Mouse (Mus musculus) MEL (cell line): ENCODE results near the gene Dync1li2. TPM values are rescaled to one million over a fixed set of nuclear protein-coding genes. Genes with fewer than 3 reads are reported as not detected.

Experiments used
- DNase-seq: peaks from one replicate; pipeline ENCODE4 v3.0.0; 2011; ENCODE audit warnings: low read depth, low spot score
- H3K27ac ChIP-seq: 2 replicates; pipeline ENCODE4 v1.5.1; 2012; ENCODE audit warnings: low read depth, mild to moderate bottlenecking, control low read depth, low read length, moderate library complexity; ENCODE audit not compliant: control insufficient read depth
- H3K27me3 ChIP-seq, 2 experiments: fragments of 150-350 bp in 1 of 2; sonication (generic) in 1 of 2; 2 replicates each; pipeline ENCODE4 v1.6.1; 2012; ENCODE audit warnings: low read length in 2 of 2, mild to moderate bottlenecking in 2 of 2, improper control_type of control experiment in 1 of 2, moderate library complexity in 1 of 2; ENCODE audit not compliant: insufficient read depth in 2 of 2, control insufficient read depth in 1 of 2
- H3K36me3 ChIP-seq, 2 experiments: 2 replicates each; pipeline ENCODE4 v1.6.1; 2012 to 2014; ENCODE audit warnings: low read length in 2 of 2, improper control_type of control experiment in 1 of 2, inconsistent platforms in 1 of 2, mild to moderate bottlenecking in 1 of 2; ENCODE audit not compliant: insufficient read depth in 2 of 2, control insufficient read depth in 1 of 2
- H3K4me1 ChIP-seq, 2 experiments: fragments of 150-350 bp in 1 of 2; sonication (generic) in 1 of 2; 2 replicates each; pipeline ENCODE4 v1.6.1; 2012; ENCODE audit warnings: low read length in 2 of 2, improper control_type of control experiment in 1 of 2, mild to moderate bottlenecking in 1 of 2; ENCODE audit not compliant: insufficient read depth in 2 of 2, control insufficient read depth in 1 of 2
- H3K4me3 ChIP-seq, 2 experiments: fragments of 150-350 bp in 1 of 2; sonication (generic) in 1 of 2; 2 replicates each; pipeline ENCODE4 v1.5.1; 2012; ENCODE audit warnings: low read depth in 2 of 2, low read length in 2 of 2, mild to moderate bottlenecking in 2 of 2, moderate library complexity in 2 of 2, control low read depth in 1 of 2, improper control_type of control experiment in 1 of 2; ENCODE audit not compliant: control insufficient read depth in 1 of 2, insufficient read depth in 1 of 2
- H3K79me2 ChIP-seq: 2 replicates; pipeline ENCODE4 v1.6.1; 2012; ENCODE audit warnings: mild to moderate bottlenecking, low read length, moderate library complexity; ENCODE audit not compliant: control insufficient read depth, poor library complexity, insufficient read depth
- H3K9ac ChIP-seq: 2 replicates; pipeline ENCODE4 v1.6.1; 2012; ENCODE audit warnings: low read depth, mild to moderate bottlenecking, control low read depth, low read length, moderate library complexity; ENCODE audit not compliant: control insufficient read depth, poor library complexity, severe bottlenecking
- H3K9me3 ChIP-seq: fragments of 150-350 bp; sonication (generic); replicated peaks from 2 replicates; pipeline ENCODE4 v1.6.1; 2012; ENCODE audit warnings: mild to moderate bottlenecking, low read length, improper control_type of control experiment, moderate library complexity; ENCODE audit not compliant: insufficient read depth
- CHD1 ChIP-seq: IDR thresholded peaks from 2 replicates; pipeline ENCODE4 v1.6.1; 2012; ENCODE audit warnings: low read depth, mild to moderate bottlenecking, inconsistent platforms, low read length, improper control_type of control experiment
- CHD2 ChIP-seq: IDR thresholded peaks from 2 replicates; pipeline ENCODE4 v1.6.1; 2011; ENCODE audit warnings: low read length, improper control_type of control experiment
- ELF1 ChIP-seq: IDR thresholded peaks from 2 replicates; pipeline ENCODE4 v1.6.1; 2014; ENCODE audit warnings: low read depth, mild to moderate bottlenecking, inconsistent platforms, low read length, improper control_type of control experiment, moderate library complexity
- EP300 ChIP-seq, 2 experiments: IDR thresholded peaks; 2 replicates each; pipeline ENCODE4 v1.6.1; 2011; ENCODE audit warnings: improper control_type of control experiment in 2 of 2, low read length in 2 of 2, low read depth in 1 of 2, mild to moderate bottlenecking in 1 of 2
- HCFC1 ChIP-seq: IDR thresholded peaks from 2 replicates; pipeline ENCODE4 v1.6.1; 2012; ENCODE audit warnings: low read depth, mild to moderate bottlenecking, inconsistent platforms, low read length, improper control_type of control experiment, moderate library complexity
- JUND ChIP-seq: IDR thresholded peaks from 2 replicates; pipeline ENCODE4 v1.6.1; 2011; ENCODE audit warnings: low read depth, mild to moderate bottlenecking, improper control_type of control experiment, low read length
- KAT2A ChIP-seq: conservative IDR thresholded peaks from 2 replicates; pipeline ENCODE4 v1.6.1; 2012; ENCODE audit warnings: low read depth, low read length, improper control_type of control experiment, inconsistent platforms
- MXI1 ChIP-seq: IDR thresholded peaks from 2 replicates; pipeline ENCODE4 v1.6.1; 2011; ENCODE audit warnings: mild to moderate bottlenecking, low read depth, low read length, improper control_type of control experiment
- MYB ChIP-seq: IDR thresholded peaks from 2 replicates; pipeline ENCODE4 v1.6.1; 2011; ENCODE audit warnings: mild to moderate bottlenecking, low read depth, low read length, improper control_type of control experiment
- NELFE ChIP-seq: IDR thresholded peaks from 2 replicates; pipeline ENCODE4 v1.6.1; 2011; ENCODE audit warnings: low read depth, low read length, improper control_type of control experiment
- NRF1 ChIP-seq: IDR thresholded peaks from 2 replicates; pipeline ENCODE4 v1.6.1; 2014; ENCODE audit warnings: low read depth, mild to moderate bottlenecking, inconsistent platforms, low read length, improper control_type of control experiment, moderate library complexity; ENCODE audit not compliant: poor library complexity, insufficient read depth, severe bottlenecking
- POLR2A ChIP-seq, 2 experiments: IDR thresholded peaks; 2 replicates each; pipeline ENCODE4 v1.6.1; 2011 to 2012; ENCODE audit warnings: low read length in 2 of 2, mild to moderate bottlenecking in 2 of 2, control low read depth in 1 of 2, improper control_type of control experiment in 1 of 2, low read depth in 1 of 2, moderate library complexity in 1 of 2; ENCODE audit not compliant: control insufficient read depth in 1 of 2, insufficient read depth in 1 of 2, poor library complexity in 1 of 2
- POLR2AphosphoS5 ChIP-seq: IDR thresholded peaks from 2 replicates; pipeline ENCODE4 v1.6.1; 2012; ENCODE audit warnings: low read depth, borderline replicate concordance, mild to moderate bottlenecking, inconsistent platforms, low read length, moderate library complexity, mixed read lengths
- RCOR1 ChIP-seq: IDR thresholded peaks from 2 replicates; pipeline ENCODE4 v1.6.1; 2012; ENCODE audit warnings: low read depth, mild to moderate bottlenecking, inconsistent platforms, low read length, improper control_type of control experiment
- SIN3A ChIP-seq: IDR thresholded peaks from 2 replicates; pipeline ENCODE4 v1.6.1; 2012; ENCODE audit warnings: low read length, improper control_type of control experiment, inconsistent platforms
- SMC3 ChIP-seq: IDR thresholded peaks from 2 replicates; pipeline ENCODE4 v1.6.1; 2011; ENCODE audit warnings: low read depth, low read length, improper control_type of control experiment
- USF1 ChIP-seq: IDR thresholded peaks from 2 replicates; pipeline ENCODE4 v1.6.1; 2014; ENCODE audit warnings: low read depth, mild to moderate bottlenecking, inconsistent platforms, low read length, improper control_type of control experiment, moderate library complexity
- ZC3H11A ChIP-seq: IDR thresholded peaks from 2 replicates; pipeline ENCODE4 v1.6.1; 2012; ENCODE audit warnings: low read depth, mild to moderate bottlenecking, inconsistent platforms, low read length, improper control_type of control experiment
- polyA plus RNA-seq, 2 experiments: library from polyadenylated mRNA; stranded (reverse) in 1 of 2; unstranded in 1 of 2; fragments of >175 nt in 1 of 2; fragments of >200 nt in 1 of 2; gene quantifications; 2 replicates each; pipeline versions ENCODE4 v1.2.1 to v1.2.4; 2012; ENCODE audit warnings: low replicate concordance in 2 of 2, low read depth in 1 of 2; ENCODE audit not compliant: insufficient read length in 2 of 2, insufficient read depth in 1 of 2, missing spikeins in 1 of 2
- total RNA-seq: library from RNA; depleted of rRNA; stranded (reverse); fragments of 300-350 nt; gene quantifications from 2 replicates; pipeline ENCODE4 v1.2.3, GENCODE M21; 2012

Gene Dync1li2
- total and polyA plus RNA-seq, 3 experiments = 22.4 to 23.8 TPM; not detected in 1

DNA sequence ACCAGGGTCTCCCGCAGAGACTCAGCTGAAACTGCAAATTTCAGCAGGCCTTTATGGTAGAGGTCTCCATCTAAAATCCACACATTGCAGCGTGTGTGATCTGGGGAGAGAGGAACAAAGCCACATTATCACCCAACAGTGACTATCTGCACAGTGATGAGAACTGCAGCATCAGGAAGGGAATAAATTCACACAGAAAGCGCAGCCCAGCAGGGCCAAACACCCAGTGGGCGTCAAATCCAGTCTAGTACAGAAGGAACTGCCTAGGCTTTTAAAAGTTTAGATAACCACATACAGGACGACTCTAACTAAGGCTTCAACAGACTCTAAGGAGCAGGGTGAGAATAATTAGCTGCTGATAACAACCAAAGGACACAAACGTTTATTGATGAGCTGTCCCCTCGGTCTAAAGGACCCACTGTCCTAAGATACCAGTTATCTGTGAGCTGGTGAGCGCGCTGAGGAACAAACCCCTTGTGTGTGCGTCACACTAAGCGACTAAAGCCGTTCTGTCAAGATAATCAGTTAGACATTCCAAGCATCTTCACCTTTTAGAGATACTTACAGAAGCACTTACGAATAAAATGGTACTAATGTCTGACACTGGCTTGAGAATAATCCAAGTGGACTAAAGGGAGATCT lies 5.2 kb downstream of the Dync1li2 start:
- Histone ChIP-seq H3K4me3 (no peak overlapping the region), H3K9me3 (no peaks in the 10 kb centered on the region), H3K36me3 (peaks cover 25 to 27% of the 10 kb centered on the region in 2 experiments), H3K27ac (no peak overlapping the region), H3K4me1 (peaks cover 6 to 37% of the 10 kb centered on the region in 2 experiments), H3K9ac (no peak overlapping the region), H3K27me3 (no peaks in the 10 kb centered on the region), H3K79me2 (peaks cover 24% of the 10 kb centered on the region)
- no peak for DNase-seq
- TF ChIP-seq JUND (no peak), POLR2A (IDR thresholded peaks at IDR 0.05; ENCODE audit: control insufficient read depth in 1 of 2, insufficient read depth in 1 of 2, low read depth in 1 of 2, low read length in 2 of 2, poor library complexity in 1 of 2) (no peak)

DNA sequence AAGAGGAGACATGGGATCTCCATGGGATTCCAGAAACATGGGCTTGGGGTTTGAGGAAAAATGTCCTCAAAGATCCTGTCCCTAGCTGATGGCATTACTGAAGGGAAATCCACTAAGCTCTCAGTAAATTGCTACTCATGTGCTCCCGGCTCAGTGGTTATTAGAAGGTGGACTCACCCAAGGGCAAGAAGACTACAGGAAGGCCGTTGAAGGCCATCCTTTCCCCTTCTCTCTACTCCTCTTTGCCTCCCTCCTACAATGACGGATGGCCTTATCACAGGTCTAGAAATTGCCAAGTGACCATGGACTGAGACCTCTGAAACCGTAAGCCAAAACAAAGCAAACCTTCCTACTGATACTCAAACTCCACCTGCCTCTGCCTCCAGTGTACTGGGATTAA lies 6.3 kb downstream of the Dync1li2 start:
- Histone ChIP-seq H3K9ac (peak overlapping the region; percentile 34; the same call in 1 of the 2 replicates), H3K4me1 (peaks cover 6 to 34% of the 10 kb centered on the region in 2 experiments), H3K27me3 (no peaks in the 10 kb centered on the region), H3K36me3 (peaks cover 27 to 32% of the 10 kb centered on the region in 2 experiments), H3K79me2 (peaks cover 14% of the 10 kb centered on the region), H3K27ac (peak overlapping the region; percentile 74), H3K9me3 (no peaks in the 10 kb centered on the region), H3K4me3 (no peak overlapping the region)
- TF ChIP-seq ELF1 (no peak), ZC3H11A (no peak), USF1 (no peak), KAT2A (no peak), NELFE (no peak), CHD2 (no peak), HCFC1 (no peak), SMC3 (no peak), POLR2AphosphoS5 (no peak), MYB (no peak), CHD1 (no peak), MXI1 (no peak), NRF1 (no peak), RCOR1 (no peak), SIN3A (no peak), POLR2A (IDR thresholded peaks at IDR 0.05; ENCODE audit: control insufficient read depth in 1 of 2, insufficient read depth in 1 of 2, low read depth in 1 of 2, low read length in 2 of 2, poor library complexity in 1 of 2) (no peak), EP300 (IDR thresholded peaks at IDR 0.05; ENCODE audit: low read depth in 1 of 2, low read length in 2 of 2) (no peak)
- DNase-seq = no peak
